Mouse (Mus musculus): ENCODE results near the gene Olfr452.

Olfr452 gene

GRCm38 (mm10) chr6:42784793-42785192 is at the start of gene Olfr452:
Olfr452 (plus strand) TSS chr6:42785093.
- DNase-seq (ENCODE audit: low spot score), result no peak

- DNase-seq (ENCODE audit: low spot score), result no peak
Measured at GRCm38 (mm10) chr6:42739071-42739470, 45.8 kb upstream of the Olfr452 start, which contains the start of gene Olfr453. Olfr453 (plus strand) TSS chr6:42739371.

GRCm38 (mm10) chr6:42742303-42742702 is 42.6 kb upstream of the Olfr452 start:
- no peak for DNase-seq (ENCODE audit: low spot score)

DNA sequence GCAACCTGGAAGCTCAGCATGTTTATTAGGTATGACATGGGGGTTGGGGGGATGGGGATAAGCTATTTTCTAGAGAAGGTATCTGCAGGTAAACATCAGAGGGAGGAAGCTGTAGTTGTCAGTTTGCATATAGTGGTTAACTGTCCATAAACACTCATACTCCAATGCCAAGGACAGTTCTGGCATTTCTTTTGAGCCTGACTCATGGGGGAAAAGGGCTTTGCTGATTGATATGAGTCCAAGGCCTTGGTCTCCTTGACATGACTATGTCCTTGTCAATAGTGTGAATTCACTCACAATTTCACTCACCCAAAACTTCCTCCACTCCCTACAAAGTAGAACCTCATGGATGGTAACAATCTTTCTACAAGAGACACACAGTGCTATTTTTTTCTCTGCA is 37.0 kb upstream of the Olfr452 start:
- DNase-seq (ENCODE audit: low spot score), result no peak

DNA sequence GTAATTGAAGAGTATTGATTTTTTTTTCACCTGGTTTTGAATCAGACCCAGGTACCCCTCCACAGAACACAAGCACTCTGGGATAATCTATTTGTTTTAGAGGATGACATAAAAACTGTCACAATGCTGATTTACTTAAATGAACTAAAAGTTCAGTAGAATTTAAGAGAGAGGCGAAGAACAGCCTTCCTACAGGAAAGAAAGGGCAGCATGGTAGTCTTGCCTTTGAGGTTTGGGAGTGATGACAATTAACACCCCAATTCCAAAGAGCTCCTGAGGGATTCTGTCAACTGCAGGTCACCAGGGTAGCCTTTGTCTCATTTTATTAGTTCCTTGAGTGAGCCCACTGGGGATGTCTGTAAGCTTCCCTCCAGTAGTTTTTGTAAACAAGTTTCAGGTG is 28.8 kb upstream of the Olfr452 start, which contains the start of gene Olfr38:
TSS of gene Olfr38 (plus strand) at position 301 of the 400 bp plus-strand sequence.
- DNase-seq (ENCODE audit: low spot score), result no peak

GRCm38 (mm10) chr6:42777066-42777465 is 7.8 kb upstream of the Olfr452 start:
- no peak for DNase-seq (ENCODE audit: low spot score)

GRCm38 (mm10) chr6:42790247-42790948 is 5.5 kb downstream of the Olfr452 start:
- no peak for DNase-seq (ENCODE audit: low spot score)

GRCm38 (mm10) chr6:42790949-42791556 is 6.2 kb downstream of the Olfr452 start:
- no peak for DNase-seq (ENCODE audit: low spot score)

GRCm38 (mm10) chr6:42794982-42795381 is 10.1 kb downstream of the Olfr452 start:
- no peak for DNase-seq (ENCODE audit: low spot score)

- DNase-seq (ENCODE audit: low spot score), result no peak
Measured at GRCm38 (mm10) chr6:42811639-42812038, 26.7 kb downstream of the Olfr452 start, which contains the start of gene Olfr450. Olfr450 (plus strand) TSS chr6:42811939.

DNA sequence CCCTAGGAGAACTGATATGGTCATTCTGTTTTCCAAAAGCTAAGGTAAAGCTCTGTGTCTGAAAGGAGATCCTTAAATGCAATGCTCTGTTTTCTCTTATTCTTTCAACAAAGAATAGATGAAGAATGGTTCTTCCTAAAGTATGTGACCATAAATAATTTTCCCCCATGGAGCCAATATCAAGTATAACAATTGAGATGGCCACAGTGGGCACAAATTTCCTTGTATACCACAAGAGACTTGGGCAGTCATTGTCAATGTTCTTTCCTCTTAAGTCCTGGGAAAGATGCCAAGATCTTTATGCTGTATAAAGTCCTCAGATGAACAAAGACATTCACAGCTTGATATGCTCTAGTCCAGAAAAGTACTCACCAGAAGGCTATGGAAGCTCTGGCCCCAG is 49.2 kb downstream of the Olfr452 start, which contains the start of gene Olfr449:
TSS of gene Olfr449 (plus strand) at position 301 of the 400 bp plus-strand sequence.
- DNase-seq (ENCODE audit: low spot score), result no peak
